Mouse (Mus musculus) macrophage (primary cell): Measurements from ENCODE around the gene Cds2. TPM values are rescaled to one million over a fixed set of nuclear protein-coding genes. Genes with fewer than 3 reads are reported as not detected.

Experiments used
- H3K27ac ChIP-seq: fragments of 350-480 bp; formaldehyde crosslinking; 2 replicates; pipeline ENCODE4 v1.9.0; 2021
- H3K36me3 ChIP-seq: fragments of 350-480 bp; formaldehyde crosslinking; 2 replicates; pipeline ENCODE4 v1.9.0; 2021; ENCODE audit errors: inconsistent target
- H3K4me3 ChIP-seq: fragments of 350-480 bp; formaldehyde crosslinking; 2 replicates; pipeline ENCODE4 v1.9.0; 2021; ENCODE audit errors: inconsistent target
- H3K79me2 ChIP-seq: fragments of 350-480 bp; formaldehyde crosslinking; 2 replicates; pipeline ENCODE4 v1.9.0; 2021; ENCODE audit errors: inconsistent target
- WGBS: methylation state at CpG from one replicate; pipeline ENCODE4 v1.1.7; 2026; ENCODE audit warnings: inconsistent platforms; ENCODE audit not compliant: missing documents; 5-methylcytosine and 5-hydroxymethylcytosine counted together
- polyA plus RNA-seq: library from polyadenylated mRNA; stranded (reverse); fragments of 250-400 nt; gene quantifications from 3 replicates; pipeline ENCODE4 v1.2.4, GENCODE M21; 2018; ENCODE audit warnings: inconsistent platforms

The Cds2 gene
- polyA plus RNA-seq, 1 experiment from 2014 or later, result 27.8 TPM

DNA sequence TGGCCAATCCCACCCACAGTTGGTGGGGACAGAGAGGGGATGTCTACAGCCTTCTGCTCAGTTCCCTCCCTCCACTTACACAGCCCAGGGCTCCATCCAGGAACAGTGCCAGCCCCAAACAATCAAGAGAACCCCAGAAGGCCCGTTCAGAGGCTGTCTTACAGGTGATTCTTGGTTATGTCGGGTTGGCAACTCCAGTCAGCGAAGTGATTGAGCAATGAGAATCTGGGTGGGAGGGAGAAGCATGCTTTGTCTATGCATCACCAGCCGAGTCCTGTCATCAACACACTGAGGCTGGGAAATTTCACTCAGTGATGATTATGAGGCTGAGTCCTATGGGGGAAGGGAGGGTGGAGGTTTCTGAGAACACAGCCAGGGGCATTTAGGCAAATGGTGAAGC is 60.6 kb downstream of the Cds2 start:
- no peaks in the 10 kb centered on the region for H3K79me2 ChIP-seq
- 66% methylated on average over 4 of the region's 4 CpGs for WGBS
- H3K27ac ChIP-seq, result no peak overlapping the region
- no peak overlapping the region for H3K4me3 ChIP-seq
- H3K36me3 ChIP-seq, result no peaks in the 10 kb centered on the region

- Histone ChIP-seq H3K27ac (no peak overlapping the region), H3K36me3 (no peaks in the 10 kb centered on the region), H3K79me2 (no peaks in the 10 kb centered on the region), H3K4me3 (no peak overlapping the region)
- WGBS, result 22% methylated on average over 2 of the region's 2 CpGs
These were observed 74.3 kb downstream of the Cds2 start for GRCm38 (mm10) chr2:132337202-132337601.

DNA sequence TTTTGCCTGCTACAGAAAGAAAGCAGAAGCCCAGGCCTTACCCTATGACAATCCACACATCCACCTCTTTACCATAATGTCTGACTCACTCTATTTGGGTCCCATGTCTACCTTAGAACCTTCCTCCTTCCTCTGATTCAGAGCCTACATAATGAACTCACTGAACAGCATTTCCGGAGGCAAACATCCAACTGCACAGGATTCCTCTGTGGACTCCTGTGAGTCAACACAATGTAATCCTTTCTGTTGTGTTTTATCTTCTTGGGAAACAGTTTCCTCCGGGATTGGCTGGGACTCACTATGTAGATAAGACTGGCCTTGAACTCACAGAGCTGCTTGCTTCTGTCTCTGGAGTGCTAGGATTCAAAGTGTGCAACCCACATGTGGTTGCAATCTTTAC is 77.4 kb downstream of the Cds2 start:
- no peak overlapping the region for H3K4me3 ChIP-seq
- H3K79me2 ChIP-seq, result no peaks in the 10 kb centered on the region
- 80% methylated on average over 2 of the region's 2 CpGs for WGBS
- no peaks in the 10 kb centered on the region for H3K36me3 ChIP-seq
- no peak overlapping the region for H3K27ac ChIP-seq

GRCm38 (mm10) chr2:132341293-132341692 is 78.3 kb downstream of the Cds2 start:
- Histone ChIP-seq H3K4me3 (no peak overlapping the region), H3K27ac (no peak overlapping the region), H3K79me2 (no peaks in the 10 kb centered on the region), H3K36me3 (no peaks in the 10 kb centered on the region)
- 94% methylated on average over 3 of the region's 3 CpGs for WGBS

- H3K27ac ChIP-seq, result no peak overlapping the region
- 91% methylated on average over 11 of the region's 11 CpGs for WGBS
These were observed 80.9 kb downstream of the Cds2 start for GRCm38 (mm10) chr2:132343846-132344245.

More at GRCm38 (mm10) chr2:132343846-132344245, 80.9 kb downstream of the Cds2 start:
- H3K36me3 ChIP-seq, result no peaks in the 10 kb centered on the region
- no peak overlapping the region for H3K4me3 ChIP-seq
- no peaks in the 10 kb centered on the region for H3K79me2 ChIP-seq

Other genes with a start within 250 kb of the Cds2 start
- gene Rassf2, start 232.9 kb upstream of the Cds2 start, polyA plus RNA-seq, result 73.9 to 95.6 TPM (median 92.2 TPM) in 3 replicates
- gene Slc23a2, start 118.0 kb upstream of the Cds2 start, polyA plus RNA-seq, result 42.4 to 55.7 TPM (median 53.2 TPM) in 3 replicates
- 48.4 to 82.0 TPM (median 65.1 TPM) in 3 replicates for gene Tmem230, start 15.3 kb upstream of the Cds2 start, polyA plus RNA-seq
- gene Pcna, start 9.8 kb upstream of the Cds2 start, polyA plus RNA-seq, result 211 to 931 TPM (median 452 TPM) in 3 replicates
- not detected in 3 replicates for gene Prokr2, start 122.3 kb downstream of the Cds2 start, polyA plus RNA-seq